Comparison of ENCODE assay signal across 30 mouse cellular contexts in the genomic region with DNA sequence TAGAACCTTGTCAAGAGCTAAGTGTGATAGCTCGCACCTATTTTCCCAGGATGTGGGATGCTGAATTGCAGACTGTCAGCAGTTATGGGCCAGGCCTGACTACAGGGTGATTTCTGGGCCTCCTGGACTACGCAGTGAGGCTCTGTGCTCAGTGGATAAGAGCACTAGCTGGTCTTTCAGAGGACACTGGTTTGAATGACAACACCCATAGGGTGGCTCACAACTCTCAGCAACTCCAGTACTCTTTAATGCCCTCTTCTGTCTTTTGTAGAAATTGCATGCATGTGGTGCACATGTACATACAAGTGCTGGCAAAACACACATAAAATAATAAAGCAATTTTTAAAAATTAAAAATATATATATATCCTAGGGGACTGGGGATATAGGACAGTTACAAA. TPM values are rescaled to one million over a fixed set of nuclear protein-coding genes. Genes with fewer than 3 reads are reported as not detected.
DNase-seq lines count a peak whose midpoint lies in the region; ATAC-seq and TF ChIP-seq lines count a peak whose summit lies in the region.
"Had no signal": no experiment of that assay in that cellular context is flagged by ENCODE, and none has a peak within 500 bp of the region (broad histone marks: within the 10 kb centered on the region; RNA-seq: fewer than 3 reads in every experiment).

No protein-coding gene starts in this region.

- H3K4me1 ChIP-seq in heart, embryonic 12.5 days (replicated peaks): peaks cover 3% of the 10 kb centered on the region
- no peaks in the 10 kb centered on the region for H3K4me1 ChIP-seq in midbrain, postnatal 0 days (ENCODE audit: insufficient read depth, low read length)
- H3K4me1 ChIP-seq in midbrain, embryonic 11.5 days (ENCODE audit: control insufficient read depth, insufficient read depth, low read length): no peaks in the 10 kb centered on the region
- H3K4me1 ChIP-seq in liver, embryonic 14.5 days (replicated peaks; ENCODE audit: control insufficient read depth in 2 of 2, insufficient read depth in 2 of 2, low read length in 1 of 2): no peaks in the 10 kb centered on the region
- H3K4me1 ChIP-seq in stomach, postnatal 0 days (replicated peaks; ENCODE audit: control insufficient read depth, insufficient read depth): no peaks in the 10 kb centered on the region
- H3K4me1 ChIP-seq: embryonic facial prominence, embryonic 10.5 days; limb, embryonic 13.5 days; lung, embryonic 15.5 days; midbrain, embryonic 10.5 days; stomach, embryonic 15.5 days had no signal

- 51% methylated on average over 2 of the region's 2 CpGs for WGBS in heart, embryonic 12.5 days
- WGBS in midbrain, postnatal 0 days: 88% methylated on average over 2 of the region's 2 CpGs
- whole genome bisulfite sequencing in midbrain, embryonic 11.5 days: 92% methylated on average over 2 of the region's 2 CpGs
- WGBS in liver, embryonic 14.5 days (ENCODE audit: insufficient replicate concordance): 31% methylated on average over 2 of the region's 2 CpGs
- WGBS in stomach, postnatal 0 days: 84% methylated on average over 2 of the region's 2 CpGs

- H3K27me3 ChIP-seq in heart, embryonic 12.5 days (replicated peaks): 0 out of 2 replicates have a peak, but pooled peaks cover 3% of the 10 kb centered on the region
- H3K27me3 ChIP-seq in midbrain, postnatal 0 days (ENCODE audit: insufficient read depth, low read length): no peaks in the 10 kb centered on the region
- no peaks in the 10 kb centered on the region for H3K27me3 ChIP-seq in midbrain, embryonic 11.5 days (ENCODE audit: control insufficient read depth, insufficient read depth, low read length)
- no peaks in the 10 kb centered on the region for H3K27me3 ChIP-seq in liver, embryonic 14.5 days (ENCODE audit: control insufficient read depth, insufficient read depth, low read length)
- no peaks in the 10 kb centered on the region for H3K27me3 ChIP-seq in stomach, postnatal 0 days (ENCODE audit: control insufficient read depth, insufficient read depth, low read length)
- H3K27me3 ChIP-seq: heart, embryonic 13.5 days; limb, embryonic 13.5 days; lung, embryonic 15.5 days; stomach, embryonic 15.5 days had no signal

- H3K4me3 ChIP-seq in heart, embryonic 12.5 days: no peak overlapping the region
- H3K4me3 ChIP-seq in midbrain, postnatal 0 days (ENCODE audit: low read depth, low read length): no peak overlapping the region
- no peak overlapping the region for H3K4me3 ChIP-seq in midbrain, embryonic 11.5 days (ENCODE audit: low read depth, low read length)
- H3K4me3 ChIP-seq in liver, embryonic 14.5 days (ENCODE audit: insufficient read depth in 1 of 2, low read depth in 2 of 2, low read length in 2 of 2): no peak overlapping the region
- H3K4me3 ChIP-seq in stomach, postnatal 0 days (ENCODE audit: low read depth, low read length): no peak overlapping the region
- H3K4me3 ChIP-seq: embryonic facial prominence, embryonic 10.5 days; heart, embryonic 13.5 days; limb, embryonic 13.5 days; lung, embryonic 15.5 days; midbrain, embryonic 10.5 days; stomach, embryonic 15.5 days had no signal

- no peak overlapping the region for H3K9ac ChIP-seq in heart, embryonic 12.5 days
- H3K9ac ChIP-seq in midbrain, postnatal 0 days (replicated peaks; ENCODE audit: low read length, poor library complexity, severe bottlenecking): no peak overlapping the region
- H3K9ac ChIP-seq in midbrain, embryonic 11.5 days (ENCODE audit: low read length): no peak overlapping the region
- H3K9ac ChIP-seq in liver, embryonic 14.5 days (replicated peaks): no peak overlapping the region
- H3K9ac ChIP-seq in stomach, postnatal 0 days (ENCODE audit: low read length): no peak overlapping the region
- H3K9ac ChIP-seq: forebrain, postnatal 0 days; heart, embryonic 13.5 days; limb, embryonic 13.5 days; lung, embryonic 15.5 days; stomach, embryonic 15.5 days had no signal

- no peak for ATAC-seq in heart, embryonic 12.5 days (ENCODE audit: insufficient number of reproducible peaks, low FRiP score)
- ATAC-seq in midbrain, postnatal 0 days (ENCODE audit: low FRiP score): no peak
- no peak for ATAC-seq in midbrain, embryonic 11.5 days (ENCODE audit: low FRiP score)
- ATAC-seq in liver, embryonic 14.5 days (ENCODE audit: insufficient read depth): peak; percentile 65
- no peak for ATAC-seq in stomach, postnatal 0 days (ENCODE audit: low FRiP score, low TSS enrichment)
- ATAC-seq: activated CD4-positive, CD25-positive, alpha-beta regulatory T cell, adult 4 months; CD4-positive, CD25-positive, alpha-beta regulatory T cell, adult 4 months; forebrain, postnatal 0 days; hindbrain, postnatal 0 days had no signal

- no peak overlapping the region for H3K27ac ChIP-seq in heart, embryonic 12.5 days (ENCODE audit: poor library complexity, severe bottlenecking)
- no peak overlapping the region for H3K27ac ChIP-seq in midbrain, postnatal 0 days (ENCODE audit: low read depth, low read length)
- no peak overlapping the region for H3K27ac ChIP-seq in midbrain, embryonic 11.5 days (ENCODE audit: low read depth, low read length)
- H3K27ac ChIP-seq in liver, embryonic 14.5 days: no peak overlapping the region
- no peak overlapping the region for H3K27ac ChIP-seq in stomach, postnatal 0 days (replicated peaks)
- H3K27ac ChIP-seq: embryonic facial prominence, embryonic 10.5 days; heart, embryonic 13.5 days; hindbrain, postnatal 0 days; limb, embryonic 13.5 days; lung, embryonic 15.5 days; midbrain, embryonic 10.5 days; stomach, embryonic 15.5 days had no signal

- no peaks in the 10 kb centered on the region for H3K36me3 ChIP-seq in heart, embryonic 12.5 days
- H3K36me3 ChIP-seq in midbrain, postnatal 0 days (ENCODE audit: insufficient read depth, low read length): no peaks in the 10 kb centered on the region
- no peaks in the 10 kb centered on the region for H3K36me3 ChIP-seq in midbrain, embryonic 11.5 days (ENCODE audit: control insufficient read depth, insufficient read depth, low read length)
- no peaks in the 10 kb centered on the region for H3K36me3 ChIP-seq in liver, embryonic 14.5 days (replicated peaks; ENCODE audit: control insufficient read depth, insufficient read depth, low read depth)
- H3K36me3 ChIP-seq in stomach, postnatal 0 days (ENCODE audit: control insufficient read depth, insufficient read depth, low read length): no peaks in the 10 kb centered on the region
- H3K36me3 ChIP-seq: embryonic facial prominence, embryonic 10.5 days; heart, embryonic 13.5 days; limb, embryonic 13.5 days; lung, embryonic 15.5 days; midbrain, embryonic 10.5 days; stomach, embryonic 15.5 days had no signal

- H3K9me3 ChIP-seq in heart, embryonic 12.5 days (replicated peaks): no peaks in the 10 kb centered on the region
- H3K9me3 ChIP-seq in midbrain, postnatal 0 days (ENCODE audit: low read length): no peaks in the 10 kb centered on the region
- H3K9me3 ChIP-seq in midbrain, embryonic 11.5 days (ENCODE audit: control insufficient read depth, low read length): no peaks in the 10 kb centered on the region
- H3K9me3 ChIP-seq in liver, embryonic 14.5 days (ENCODE audit: control insufficient read depth, low read length): no peaks in the 10 kb centered on the region
- no peaks in the 10 kb centered on the region for H3K9me3 ChIP-seq in stomach, postnatal 0 days (ENCODE audit: control insufficient read depth, low read length)
- H3K9me3 ChIP-seq: embryonic facial prominence, embryonic 10.5 days; heart, embryonic 13.5 days; limb, embryonic 13.5 days; lung, embryonic 15.5 days; midbrain, embryonic 10.5 days; stomach, embryonic 15.5 days had no signal

- no peak for TF ChIP-seq EP300 in liver, embryonic 14.5 days (IDR thresholded peaks at IDR 0.05; ENCODE audit: low read depth)
- no peak for TF ChIP-seq EP300 in stomach, postnatal 0 days (optimal IDR thresholded peaks at IDR 0.05)

- no peak overlapping the region for H3K4me2 ChIP-seq in heart, embryonic 12.5 days
- no peak overlapping the region for H3K4me2 ChIP-seq in midbrain, postnatal 0 days (ENCODE audit: low read depth, low read length, poor library complexity, severe bottlenecking)
- no peak overlapping the region for H3K4me2 ChIP-seq in midbrain, embryonic 11.5 days
- H3K4me2 ChIP-seq in liver, embryonic 14.5 days (ENCODE audit: low read depth): no peak overlapping the region
- H3K4me2 ChIP-seq in stomach, postnatal 0 days (replicated peaks; ENCODE audit: low read depth): no peak overlapping the region
- H3K4me2 ChIP-seq: heart, embryonic 13.5 days; limb, embryonic 13.5 days; lung, embryonic 15.5 days; stomach, embryonic 15.5 days had no signal

- peak; percentile 3; the same call in 1 of the 2 replicates for TF ChIP-seq CTCF in midbrain, postnatal 0 days (IDR thresholded peaks at IDR 0.05)
- TF ChIP-seq CTCF in liver, embryonic 14.5 days (IDR thresholded peaks at IDR 0.05; ENCODE audit: low read depth): peak; percentile 33
- TF ChIP-seq CTCF in stomach, postnatal 0 days (IDR thresholded peaks at IDR 0.05; ENCODE audit: low read depth): 0 out of 2 replicates have a peak, but pooled peaks have one; percentile 7

- DNase-seq in heart, adult 11 months: peak; percentile 43
- no peak for DNase-seq in midbrain, postnatal 0 days (ENCODE audit: low spot score)
- DNase-seq in midbrain, embryonic 11.5 days (ENCODE audit: low spot score, missing footprints): no peak
- DNase-seq in liver, embryonic 14.5 days (ENCODE audit: low read depth in 3 of 3, low spot score in 3 of 3): no peak
- no peak for DNase-seq in stomach, postnatal 0 days (ENCODE audit: low spot score)
- DNase-seq in ovary, postnatal 10 days (ENCODE audit: low spot score): no peak
- no peak for DNase-seq in right cerebral cortex, adult 2 months (ENCODE audit: low spot score in 2 of 2)
- DNase-seq: adrenal gland, postnatal 10 days; cerebellum, adult 8-10 months; forebrain, postnatal 0 days; gastrocnemius, postnatal 14 days; heart, adult 18-20 months; heart, postnatal 14 days; kidney, adult 11 months; layer of hippocampus, postnatal 36 days; lung, postnatal 4 days; right cerebral cortex, postnatal 25 days; thymus, adult 18-20 months; thymus, postnatal 36 days had no signal

RNA-seq across cellular contexts. Expression of gene D030056L22Rik, which starts 12.2 kb away (rescaled TPM):
- 29.3 and 29.8 TPM in 2 replicates for polyA plus RNA-seq in heart, embryonic 12.5 days (2016; fragmentation: Nextera tagmentation; extraction: Ambion mirVana)
- 49.6 and 61.8 TPM in 2 replicates for total RNA-seq in midbrain, postnatal 0 days (2014; rRNA removed)
- polyA plus RNA-seq in midbrain, postnatal 0 days (2015; fragmentation: Nextera tagmentation; extraction: Ambion mirVana): 35.0 TPM in 2 replicates
- 91.1 and 94.2 TPM in 2 replicates for polyA plus RNA-seq in midbrain, embryonic 11.5 days (2014; fragmentation: Nextera tagmentation; extraction: Ambion mirVana)
- 25.1 and 28.3 TPM in 2 replicates for polyA plus RNA-seq in liver, embryonic 14.5 days (2012; rRNA removed)
- 36.6 and 41.8 TPM in 2 replicates for polyA plus RNA-seq in liver, embryonic 14.5 days (2014; fragmentation: Nextera tagmentation; extraction: Ambion mirVana)
- polyA plus RNA-seq in stomach, postnatal 0 days (2015; fragmentation: Nextera tagmentation; extraction: Ambion mirVana): 11.4 and 12.8 TPM in 2 replicates

RNA-seq across cellular contexts. Expression of gene Trpm6, which starts 24.6 kb away (rescaled TPM):
- polyA plus RNA-seq in heart, embryonic 12.5 days (2016; fragmentation: Nextera tagmentation; extraction: Ambion mirVana): 0.15 and 0.17 TPM in 2 replicates
- total RNA-seq in midbrain, postnatal 0 days (2014; rRNA removed): 0.38 TPM in 2 replicates
- polyA plus RNA-seq in midbrain, postnatal 0 days (2015; fragmentation: Nextera tagmentation; extraction: Ambion mirVana): 0.26 and 0.29 TPM in 2 replicates
- 0.58 and 0.59 TPM in 2 replicates for polyA plus RNA-seq in midbrain, embryonic 11.5 days (2014; fragmentation: Nextera tagmentation; extraction: Ambion mirVana)
- polyA plus RNA-seq in liver, embryonic 14.5 days (2012; rRNA removed): 0.01 TPM in 1 of 2 replicates, not detected in the other
- not detected in 2 replicates for polyA plus RNA-seq in liver, embryonic 14.5 days (2014; fragmentation: Nextera tagmentation; extraction: Ambion mirVana)
- polyA plus RNA-seq in stomach, postnatal 0 days (2015; fragmentation: Nextera tagmentation; extraction: Ambion mirVana): 0.01 and 0.05 TPM in 2 replicates
- total RNA-seq: neutrophil, adult 5-6 weeks had no signal

RNA-seq across cellular contexts. Expression of gene Carnmt1, which starts 54.6 kb away (rescaled TPM):
- 32.3 and 34.9 TPM in 2 replicates for polyA plus RNA-seq in heart, embryonic 12.5 days (2016; fragmentation: Nextera tagmentation; extraction: Ambion mirVana)
- total RNA-seq in midbrain, postnatal 0 days (2014; rRNA removed): 8.2 and 10.7 TPM in 2 replicates
- polyA plus RNA-seq in midbrain, postnatal 0 days (2015; fragmentation: Nextera tagmentation; extraction: Ambion mirVana): 9.8 and 11.5 TPM in 2 replicates
- 25.4 and 29.8 TPM in 2 replicates for polyA plus RNA-seq in midbrain, embryonic 11.5 days (2014; fragmentation: Nextera tagmentation; extraction: Ambion mirVana)
- 5.2 and 7.7 TPM in 2 replicates for polyA plus RNA-seq in liver, embryonic 14.5 days (2012; rRNA removed)
- polyA plus RNA-seq in liver, embryonic 14.5 days (2014; fragmentation: Nextera tagmentation; extraction: Ambion mirVana): 23.0 and 27.9 TPM in 2 replicates
- 18.4 and 18.6 TPM in 2 replicates for polyA plus RNA-seq in stomach, postnatal 0 days (2015; fragmentation: Nextera tagmentation; extraction: Ambion mirVana)
